Mouse (Mus musculus) neutrophil, adult 5-6 weeks (primary cell): ENCODE results near the gene Tmem43. TPM values are rescaled to one million over a fixed set of nuclear protein-coding genes. Genes with fewer than 3 reads are reported as not detected.

ENCODE experiments used
- ATAC-seq: fragments of 151-379, 151-347 bp; 2 replicates; pipeline ENCODE4 v1.8.0; 2017; ENCODE audit warnings: mild to moderate bottlenecking, moderate TSS enrichment; ENCODE audit not compliant: insufficient number of reproducible peaks, poor library complexity, low FRiP score, severe bottlenecking; ENCODE audit errors: extremely low read depth
- total RNA-seq: library from RNA; stranded (forward); fragments of 200-1000 nt; gene quantifications from 2 replicates; pipeline ENCODE4 v1.2.3, GENCODE M21; 2017

The Tmem43 gene
- total RNA-seq, 1 experiment from 2014 or later = 199 TPM

GRCm38 (mm10) chr6:91528265-91528664 lies 54.8 kb downstream of the Tmem43 start:
- ATAC-seq = no peak

- no peak for ATAC-seq
Observed at GRCm38 (mm10) chr6:91530673-91531072, 57.2 kb downstream of the Tmem43 start.

- no peak for ATAC-seq
Observed at GRCm38 (mm10) chr6:91531276-91531675, 57.8 kb downstream of the Tmem43 start.

GRCm38 (mm10) chr6:91532661-91533060 lies 59.2 kb downstream of the Tmem43 start:
- no peak for ATAC-seq

DNA sequence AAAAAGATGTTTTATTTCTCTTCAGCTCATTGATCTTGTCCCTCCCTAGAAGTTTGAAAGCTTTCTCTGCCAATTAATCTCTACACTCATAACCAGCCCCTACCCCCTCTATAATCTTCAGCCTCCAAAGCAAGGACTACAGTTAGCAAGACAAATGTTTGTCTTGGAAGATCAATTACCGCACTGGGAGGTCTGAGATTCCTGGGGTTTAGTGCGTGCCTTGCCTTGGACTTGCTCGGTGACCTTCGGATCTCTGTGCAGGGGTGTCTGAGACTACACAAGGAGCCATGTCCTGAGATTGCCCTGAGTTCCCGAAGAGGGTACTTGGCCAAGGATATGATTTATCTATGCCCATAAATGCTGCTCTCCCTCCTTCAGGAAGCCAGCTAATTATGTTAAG lies 59.9 kb downstream of the Tmem43 start:
- no peak for ATAC-seq

GRCm38 (mm10) chr6:91533771-91534170 lies 60.3 kb downstream of the Tmem43 start:
- no peak for ATAC-seq

DNA sequence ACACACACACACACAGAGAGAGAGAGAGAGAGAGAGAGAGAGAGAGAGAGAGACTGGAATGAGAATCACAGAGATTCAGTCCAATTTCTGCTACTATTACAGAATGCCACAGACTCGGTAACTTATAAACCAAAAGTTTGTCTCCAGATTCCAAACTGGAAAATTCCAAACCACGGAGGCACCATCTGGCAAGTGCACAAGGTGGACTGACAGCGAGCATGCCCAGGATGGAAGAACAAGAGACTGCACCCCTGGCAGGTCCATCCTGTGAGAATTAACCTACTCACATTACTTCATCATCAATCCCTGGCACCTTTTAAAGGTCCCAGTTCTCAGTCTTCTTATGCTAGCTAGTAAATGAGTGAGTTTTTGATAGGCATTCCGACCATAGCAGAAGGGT lies 60.8 kb downstream of the Tmem43 start:
- ATAC-seq = no peak

DNA sequence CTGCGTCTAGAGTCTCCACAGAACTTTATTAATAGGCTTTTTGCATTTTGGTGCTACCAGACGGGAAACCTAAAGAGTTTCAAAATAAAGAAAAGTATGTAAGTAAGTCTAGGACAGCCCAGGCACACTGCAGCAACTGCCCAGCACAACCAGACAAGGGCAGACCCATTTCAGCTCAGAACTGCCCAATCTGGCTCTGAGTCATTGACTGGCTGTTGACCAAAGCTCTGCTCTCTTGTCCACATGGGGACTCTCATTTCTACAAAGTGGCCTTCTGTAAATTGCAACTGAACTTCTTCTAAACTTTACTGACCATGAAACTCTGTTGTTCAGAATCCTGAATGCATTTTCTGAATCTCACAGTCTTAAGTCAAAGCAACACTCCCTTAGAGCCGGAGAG lies 61.7 kb downstream of the Tmem43 start:
- ATAC-seq = no peak

DNA sequence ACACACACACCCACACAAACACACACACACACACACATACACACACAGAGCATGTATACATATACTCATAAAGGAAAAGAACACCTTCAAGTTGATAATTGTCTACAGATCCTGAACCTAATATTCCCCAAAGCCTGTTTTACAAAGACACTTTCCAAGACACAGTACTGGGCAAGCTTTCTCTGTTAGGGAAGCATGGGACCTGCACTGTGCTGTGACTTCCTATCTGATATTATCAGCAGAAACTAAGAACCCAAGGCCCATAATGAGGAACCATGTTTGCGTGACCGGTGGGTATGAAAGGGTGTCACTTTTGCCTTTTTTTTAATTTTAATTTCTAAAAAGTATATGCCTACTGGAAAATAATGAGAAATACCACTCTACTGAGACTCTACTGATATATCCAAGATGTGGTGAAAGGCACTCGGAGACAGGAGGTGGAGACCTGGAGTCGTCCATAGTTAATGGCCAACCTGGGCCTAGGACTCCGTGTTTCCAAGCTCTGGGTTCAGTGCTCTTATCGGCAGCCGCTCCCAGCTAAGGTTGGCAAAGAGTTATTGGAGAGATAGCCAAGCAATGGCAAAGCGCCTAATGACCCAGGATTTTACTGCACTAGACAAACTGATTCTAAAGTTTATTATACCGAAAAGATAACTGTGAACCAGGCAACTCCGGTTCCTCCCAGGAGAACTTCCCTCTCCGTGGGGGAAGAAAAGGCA lies 62.7 kb downstream of the Tmem43 start:
- ATAC-seq = no peak

Other genes starting within 250 kb of the Tmem43 start
- gene Wnt7a, start 62.3 kb upstream of the Tmem43 start, total RNA-seq = not detected in 2 replicates
- 8.1 and 8.5 TPM in 2 replicates for gene Chchd4, start 157 bp upstream of the Tmem43 start, total RNA-seq
- 86.9 and 89.5 TPM in 2 replicates for gene Xpc, start 42.2 kb downstream of the Tmem43 start, total RNA-seq
- 61.2 and 94.0 TPM in 2 replicates for gene Lsm3, start 42.2 kb downstream of the Tmem43 start, total RNA-seq
- 143 and 169 TPM in 2 replicates for gene Slc6a6, start 210.3 kb downstream of the Tmem43 start, total RNA-seq